Mouse (Mus musculus) hematopoietic stem cell, adult 5-6 weeks (primary cell): Measurements from ENCODE around the gene Olfr845. TPM values are rescaled to one million over a fixed set of nuclear protein-coding genes. Genes with fewer than 3 reads are reported as not detected.

ENCODE experiments used
- ATAC-seq, 2 experiments: fragments of 125-278 bp in 1 of 2; replicated peaks in 1 of 2; 2 replicates each; pipeline ENCODE4 v1.8.0; 2016 to 2017; ENCODE audit warnings: inconsistent platforms in 2 of 2, mild to moderate bottlenecking in 2 of 2, moderate number of reproducible peaks in 2 of 2, low read depth in 1 of 2, moderate TSS enrichment in 1 of 2; ENCODE audit not compliant: low FRiP score in 2 of 2, poor library complexity in 2 of 2, severe bottlenecking in 2 of 2, insufficient read depth in 1 of 2, low TSS enrichment in 1 of 2
- total RNA-seq: library from RNA; stranded (forward); fragments of 172-1452, 232-1000 nt; gene quantifications from 2 replicates; pipeline ENCODE4 v1.2.3, GENCODE M21; 2017

The Olfr845 gene
- total RNA-seq: not detected in 2 replicates

DNA sequence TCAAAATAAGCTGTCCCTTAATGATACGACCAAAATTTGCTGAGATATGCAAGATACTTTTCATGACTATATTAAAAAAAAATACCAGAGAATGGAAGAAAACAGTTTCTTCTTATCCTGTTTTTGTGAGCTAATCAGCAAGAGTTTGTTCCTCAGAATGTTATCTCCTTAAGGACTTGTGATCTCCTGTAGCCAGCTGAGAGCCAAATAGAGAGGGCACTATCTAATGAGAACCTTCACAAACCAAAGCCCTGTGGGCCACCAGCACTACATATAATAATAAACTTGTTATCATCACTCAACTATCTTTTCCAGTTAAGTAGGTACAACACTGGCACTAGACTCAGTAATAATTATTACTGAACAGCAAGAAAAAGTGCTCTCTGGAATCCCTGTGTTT is at the start of gene Olfr845:
Gene Olfr845, plus strand, starts transcription at position 301 of the 400 bp plus-strand sequence.
- ATAC-seq: no peak

DNA sequence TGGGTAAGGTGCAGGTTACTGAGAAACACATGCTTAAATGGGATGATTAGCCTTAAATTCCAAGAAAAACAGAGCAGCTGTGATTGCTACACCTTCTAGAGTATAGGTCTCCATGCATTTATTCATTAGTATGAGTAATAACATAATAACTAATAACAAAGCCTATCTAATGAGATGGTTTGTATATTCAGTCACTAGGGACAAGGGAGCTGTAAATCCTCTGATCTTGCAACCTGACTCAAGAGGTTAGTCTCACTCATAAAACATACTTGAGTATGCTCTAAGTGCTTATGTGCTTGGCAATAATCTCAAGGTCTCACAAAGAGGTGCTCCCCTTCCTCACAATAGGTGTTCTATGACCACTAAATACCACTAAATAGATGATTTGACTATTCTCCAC is 20.2 kb upstream of the Olfr845 start, which contains the start of gene Olfr844:
Gene Olfr844, plus strand, starts transcription at position 301 of the 400 bp plus-strand sequence.
- no peak for ATAC-seq

DNA sequence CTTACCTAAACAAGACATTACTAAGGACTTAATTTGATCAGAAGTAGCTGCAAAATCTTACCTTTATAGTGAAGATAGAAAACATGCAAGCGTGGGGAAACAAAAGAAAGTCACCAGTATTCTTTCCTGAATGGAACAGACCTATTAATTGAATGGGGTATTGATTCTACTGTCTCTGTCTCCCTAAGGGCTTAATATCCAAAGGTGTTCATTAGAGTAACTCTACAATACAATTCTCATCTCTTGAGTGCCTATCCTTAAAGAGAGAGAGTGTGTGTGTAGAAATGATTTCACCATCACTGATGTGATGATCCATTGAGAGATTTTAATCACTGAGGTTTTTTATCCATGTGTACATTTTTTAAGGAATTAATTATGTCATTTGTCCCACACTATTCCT is 27.6 kb downstream of the Olfr845 start, which contains the start of gene Olfr846:
Gene Olfr846, minus strand, starts transcription at position 101 of the 400 bp plus-strand sequence.
- ATAC-seq: no peak

DNA sequence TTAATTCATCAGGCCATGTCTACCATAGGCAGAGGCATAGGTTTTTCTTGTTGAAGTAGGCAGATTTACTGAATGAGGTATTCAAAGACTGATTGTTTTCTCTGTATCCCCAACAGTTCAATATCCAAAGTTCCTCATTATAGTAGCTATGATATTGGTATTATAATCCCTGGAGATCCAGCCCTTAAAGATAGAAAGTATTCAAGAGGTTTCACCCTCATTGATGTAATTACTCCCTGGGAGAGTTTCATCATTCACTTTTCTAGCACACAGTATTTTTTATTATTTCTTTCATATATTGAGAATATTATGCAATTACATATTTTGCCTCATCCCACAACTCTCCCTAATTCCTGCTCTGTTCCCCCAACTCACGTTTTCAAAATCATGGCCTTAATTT is 42.3 kb downstream of the Olfr845 start, which contains the start of gene Olfr847:
Gene Olfr847, minus strand, starts transcription at position 101 of the 400 bp plus-strand sequence.
- ATAC-seq: no peak

Other genes with a start within 250 kb of the Olfr845 start
- gene Olfr836, start 216.1 kb upstream of the Olfr845 start, total RNA-seq: not detected in 2 replicates
- gene Olfr837, start 200.1 kb upstream of the Olfr845 start, total RNA-seq: not detected in 2 replicates
- gene Olfr839-ps1, start 159.1 kb upstream of the Olfr845 start, total RNA-seq: not detected in 2 replicates
- not detected in 2 replicates for gene Olfr843, start 84.5 kb upstream of the Olfr845 start, total RNA-seq
- not detected in 2 replicates for gene Olfr844, start 20.1 kb upstream of the Olfr845 start, total RNA-seq
- gene Olfr846, start 27.5 kb downstream of the Olfr845 start, total RNA-seq: not detected in 2 replicates
- not detected in 2 replicates for gene Olfr847, start 42.2 kb downstream of the Olfr845 start, total RNA-seq
- gene Olfr849, start 103.8 kb downstream of the Olfr845 start, total RNA-seq: not detected in 2 replicates
- gene Olfr850, start 141.8 kb downstream of the Olfr845 start, total RNA-seq: not detected in 2 replicates
- gene Olfr851, start 156.8 kb downstream of the Olfr845 start, total RNA-seq: not detected in 2 replicates
- gene Olfr853, start 204.6 kb downstream of the Olfr845 start, total RNA-seq: not detected in 2 replicates
- not detected in 2 replicates for gene Olfr854, start 230.9 kb downstream of the Olfr845 start, total RNA-seq
- not detected in 2 replicates for gene Olfr855, start 246.2 kb downstream of the Olfr845 start, total RNA-seq